Mouse (Mus musculus): ENCODE data around the gene D1Ertd622e.

DNA sequence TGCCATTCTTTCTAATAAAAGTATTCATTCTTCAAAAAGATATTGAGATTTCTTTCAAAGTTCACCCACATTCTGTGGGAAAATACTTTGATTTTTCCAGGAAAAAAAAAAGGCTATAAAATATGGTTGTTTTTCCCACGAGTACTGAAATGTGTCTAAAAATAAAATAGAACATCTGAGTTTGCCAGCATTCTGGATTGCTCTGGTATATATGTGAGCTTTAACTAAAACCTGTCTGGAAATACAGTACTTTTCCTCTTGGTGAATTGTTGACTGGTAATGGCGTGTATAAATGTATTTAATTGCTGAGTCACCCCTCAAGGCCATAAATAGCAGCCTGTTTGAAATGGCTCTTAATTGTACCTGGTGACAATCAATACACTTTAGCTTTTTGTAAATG lies 37.5 kb downstream of the D1Ertd622e start:
- TF ChIP-seq CTCF (IDR thresholded peaks at IDR 0.05; ENCODE audit: low read depth, low read length) (no peak), POLR2A (IDR thresholded peaks at IDR 0.05; ENCODE audit: extremely low read depth, insufficient read depth, low read length) (no peak)
